Mouse (Mus musculus): ENCODE results near the gene Gm20425. TPM values are rescaled to one million over a fixed set of nuclear protein-coding genes. Genes with fewer than 3 reads are reported as not detected.
A peak's percentile ranks its signal among the peaks of the same experiment; 100 is the strongest.

The Gm20425 gene
- polyA plus RNA-seq, 1 experiment from 2014 or later, result 0.45 TPM

DNA sequence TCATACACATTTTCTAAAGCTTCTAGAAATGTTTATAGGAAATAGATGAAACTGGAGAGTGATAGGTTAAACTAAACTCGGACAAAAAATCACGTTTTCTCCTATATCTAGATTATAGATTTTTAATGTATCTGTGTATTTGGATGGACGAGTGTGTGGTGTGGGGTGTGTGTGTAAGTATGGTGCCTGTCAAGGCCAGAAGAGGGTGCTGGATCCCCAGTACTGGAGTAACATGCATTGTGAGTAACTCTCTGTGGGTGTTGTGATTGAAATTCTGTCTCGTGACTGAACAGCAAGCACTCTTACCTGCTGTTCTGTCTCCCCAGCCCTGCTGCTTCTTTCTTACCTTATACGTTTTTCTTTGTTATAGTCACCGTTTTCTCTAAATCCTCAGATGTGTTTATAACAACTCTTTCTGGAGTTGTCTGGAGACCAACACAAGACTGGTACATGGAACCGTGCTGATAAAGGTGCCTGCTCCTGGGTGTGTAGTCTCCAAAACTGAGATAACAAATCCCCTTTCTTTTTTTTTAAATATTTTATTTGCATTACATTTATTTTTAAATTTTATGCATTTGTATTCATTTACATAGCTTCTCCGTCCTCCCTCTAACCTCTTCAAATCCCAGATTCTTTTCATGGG, 16.5 kb upstream of the Gm20425 start:
- ATAC-seq (ENCODE audit: low read depth) (no peak), DNase-seq (ENCODE audit: low spot score) (no peak)
- Histone ChIP-seq H3K27me3 (replicated peaks; ENCODE audit: control insufficient read depth, insufficient read depth, low read length) (no peaks in the 10 kb centered on the region), H3K9me3 (ENCODE audit: control insufficient read depth, low read length) (no peaks in the 10 kb centered on the region), H3K4me3 (ENCODE audit: low read depth, low read length) (no peak overlapping the region), H3K36me3 (ENCODE audit: control insufficient read depth, insufficient read depth, low read length) (no peaks in the 10 kb centered on the region), H3K4me2 (ENCODE audit: low read depth, low read length) (no peak overlapping the region), H3K4me1 (ENCODE audit: control insufficient read depth, insufficient read depth, low read length) (no peaks in the 10 kb centered on the region), H3K9ac (ENCODE audit: low read depth, low read length) (no peak overlapping the region), H3K27ac (replicated peaks; ENCODE audit: low read depth, low read length) (no peak overlapping the region)
- 82% methylated on average over 8 of the region's 8 CpGs for WGBS

DNA sequence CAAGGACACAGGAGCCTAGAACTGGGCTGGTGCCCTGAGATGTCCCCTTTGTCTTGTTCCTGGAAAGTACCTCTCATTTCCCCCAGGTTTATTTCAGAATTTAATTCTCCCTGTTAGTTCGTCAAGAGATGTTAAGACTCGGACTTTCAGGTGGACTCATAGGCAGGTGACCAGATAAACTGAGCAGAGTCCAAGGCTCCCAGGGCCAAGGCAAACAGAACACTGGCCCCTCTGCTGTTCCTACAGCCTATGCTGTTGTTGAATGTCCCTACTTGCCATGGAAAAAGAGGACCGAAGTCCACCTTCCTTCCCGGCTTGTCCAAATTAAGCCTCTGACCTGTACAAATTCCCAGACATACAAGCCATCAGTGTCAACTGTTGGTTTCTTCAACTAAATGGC, 13.5 kb upstream of the Gm20425 start:
- Histone ChIP-seq H3K27me3 (replicated peaks; ENCODE audit: control insufficient read depth, insufficient read depth, low read length) (no peaks in the 10 kb centered on the region), H3K4me3 (ENCODE audit: low read depth, low read length) (no peak overlapping the region), H3K27ac (replicated peaks; ENCODE audit: low read depth, low read length) (no peak overlapping the region), H3K4me2 (ENCODE audit: low read depth, low read length) (no peak overlapping the region), H3K36me3 (ENCODE audit: control insufficient read depth, insufficient read depth, low read length) (no peaks in the 10 kb centered on the region), H3K9ac (ENCODE audit: low read depth, low read length) (no peak overlapping the region), H3K9me3 (ENCODE audit: control insufficient read depth, low read length) (no peaks in the 10 kb centered on the region), H3K4me1 (ENCODE audit: control insufficient read depth, insufficient read depth, low read length) (no peaks in the 10 kb centered on the region)
- DNase-seq (ENCODE audit: low spot score) (no peak), ATAC-seq (ENCODE audit: low read depth) (no peak)
- 92% methylated on average over 4 of the region's 4 CpGs for WGBS

DNA sequence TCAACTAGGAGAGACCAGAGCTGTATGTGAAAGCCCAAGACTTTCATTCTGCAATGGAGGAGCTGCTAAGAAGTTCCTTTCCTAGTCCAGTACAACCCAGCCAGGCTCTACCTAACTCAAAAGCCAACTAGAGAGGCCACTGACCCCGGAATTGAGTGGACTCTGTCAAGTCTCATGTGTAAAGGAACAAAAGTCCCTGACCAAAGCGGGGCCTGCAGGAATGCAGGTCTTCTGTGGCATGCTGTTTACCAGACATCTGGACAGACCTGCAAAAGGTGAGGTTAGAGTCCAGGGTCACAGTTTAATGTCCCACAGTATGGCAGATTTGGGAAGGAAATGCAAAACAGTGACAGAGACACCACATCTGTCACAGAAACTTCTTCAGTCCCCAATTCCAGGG, 11.1 kb upstream of the Gm20425 start:
- Histone ChIP-seq H3K4me2 (ENCODE audit: low read depth, low read length) (no peak overlapping the region), H3K36me3 (ENCODE audit: control insufficient read depth, insufficient read depth, low read length) (no peaks in the 10 kb centered on the region), H3K4me3 (ENCODE audit: low read depth, low read length) (no peak overlapping the region), H3K4me1 (ENCODE audit: control insufficient read depth, insufficient read depth, low read length) (no peaks in the 10 kb centered on the region), H3K27ac (replicated peaks; ENCODE audit: low read depth, low read length) (no peak overlapping the region), H3K9ac (ENCODE audit: low read depth, low read length) (no peak overlapping the region), H3K9me3 (ENCODE audit: control insufficient read depth, low read length) (no peaks in the 10 kb centered on the region), H3K27me3 (replicated peaks; ENCODE audit: control insufficient read depth, insufficient read depth, low read length) (no peaks in the 10 kb centered on the region)
- 75% methylated on average over 2 of the region's 2 CpGs for WGBS
- DNase-seq (ENCODE audit: low spot score), result no peak
- no peak for ATAC-seq (ENCODE audit: low read depth)

DNA sequence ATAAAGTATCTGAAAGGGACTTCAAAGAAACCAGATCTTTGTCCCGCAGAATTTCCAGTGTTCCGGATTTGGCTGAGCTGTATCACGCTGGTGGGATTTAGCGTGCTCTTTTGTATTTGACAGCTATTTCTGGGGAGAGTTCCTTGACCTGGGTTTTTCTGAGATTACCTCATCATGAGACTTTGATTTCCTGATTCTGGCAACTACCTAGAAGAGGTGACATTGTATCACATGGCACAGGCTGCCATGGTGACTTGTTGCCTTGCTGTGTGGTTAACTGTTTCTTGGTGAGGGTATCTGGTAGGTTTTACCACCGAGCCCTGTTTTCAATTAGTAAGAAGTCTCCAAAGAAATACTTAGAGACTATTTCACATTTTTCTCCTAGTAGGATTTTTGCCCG, 9.4 kb upstream of the Gm20425 start:
- no peak for ATAC-seq (ENCODE audit: low read depth)

DNA sequence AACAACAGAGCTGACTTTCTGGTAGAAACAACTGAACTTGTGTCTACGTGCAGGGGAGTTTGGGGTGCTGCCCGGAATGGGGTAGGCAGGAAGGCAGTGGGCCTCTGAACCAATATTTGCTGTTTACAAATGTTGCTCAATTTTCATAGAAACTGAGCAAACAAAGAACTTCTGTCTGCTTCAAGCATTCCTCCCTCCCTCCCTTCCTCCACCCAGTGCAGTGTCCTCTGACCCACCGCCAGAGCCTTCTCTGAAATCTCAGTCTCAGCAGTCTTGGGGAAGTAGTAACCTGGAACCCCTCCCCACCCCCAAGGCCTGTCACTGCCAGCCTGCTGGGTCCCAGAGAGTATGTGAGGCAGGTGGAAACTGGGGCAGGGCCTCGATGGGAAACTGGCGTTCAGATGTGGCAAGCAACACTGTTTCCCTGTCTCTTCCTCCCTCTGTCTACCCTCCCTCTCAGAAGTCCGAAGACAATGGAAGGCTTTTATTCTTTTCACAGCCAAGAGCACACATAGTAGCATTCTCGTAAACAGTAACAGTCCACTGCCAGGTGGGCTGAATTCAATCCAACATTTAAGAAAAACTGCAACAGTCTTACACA, 4.6 kb upstream of the Gm20425 start:
- Histone ChIP-seq H3K27ac (replicated peaks; ENCODE audit: low read depth, low read length) (peak overlapping the region; percentile 62), H3K27me3 (replicated peaks; ENCODE audit: control insufficient read depth, insufficient read depth, low read length) (no peaks in the 10 kb centered on the region), H3K4me1 (ENCODE audit: control insufficient read depth, insufficient read depth, low read length) (peaks cover 4% of the 10 kb centered on the region; the same call in 1 of the 2 replicates), H3K9ac (ENCODE audit: low read depth, low read length) (no peak overlapping the region), H3K4me2 (ENCODE audit: low read depth, low read length) (no peak overlapping the region), H3K36me3 (ENCODE audit: control insufficient read depth, insufficient read depth, low read length) (no peaks in the 10 kb centered on the region), H3K4me3 (ENCODE audit: low read depth, low read length) (no peak overlapping the region), H3K9me3 (ENCODE audit: control insufficient read depth, low read length) (no peaks in the 10 kb centered on the region)
- peak; percentile 79 for ATAC-seq (ENCODE audit: low read depth)
- WGBS, result 51% methylated on average over 7 of the region's 7 CpGs
- peak; percentile 52 for DNase-seq (ENCODE audit: low spot score)

More for the DNA sequence above, 9.4 kb upstream of the Gm20425 start:
- no peak overlapping the region for H3K4me2 ChIP-seq (ENCODE audit: low read depth, low read length)
- H3K9me3 ChIP-seq (ENCODE audit: control insufficient read depth, low read length), result no peaks in the 10 kb centered on the region
- H3K4me1 ChIP-seq (ENCODE audit: control insufficient read depth, insufficient read depth, low read length), result no peaks in the 10 kb centered on the region
- no peak for DNase-seq (ENCODE audit: low spot score)
- H3K27ac ChIP-seq (replicated peaks; ENCODE audit: low read depth, low read length), result no peak overlapping the region
- H3K36me3 ChIP-seq (ENCODE audit: control insufficient read depth, insufficient read depth, low read length), result no peaks in the 10 kb centered on the region
- no peaks in the 10 kb centered on the region for H3K27me3 ChIP-seq (replicated peaks; ENCODE audit: control insufficient read depth, insufficient read depth, low read length)
- WGBS, result 85% methylated on average over 6 of the region's 6 CpGs
- H3K4me3 ChIP-seq (ENCODE audit: low read depth, low read length), result no peak overlapping the region
- no peak overlapping the region for H3K9ac ChIP-seq (ENCODE audit: low read depth, low read length)

DNA sequence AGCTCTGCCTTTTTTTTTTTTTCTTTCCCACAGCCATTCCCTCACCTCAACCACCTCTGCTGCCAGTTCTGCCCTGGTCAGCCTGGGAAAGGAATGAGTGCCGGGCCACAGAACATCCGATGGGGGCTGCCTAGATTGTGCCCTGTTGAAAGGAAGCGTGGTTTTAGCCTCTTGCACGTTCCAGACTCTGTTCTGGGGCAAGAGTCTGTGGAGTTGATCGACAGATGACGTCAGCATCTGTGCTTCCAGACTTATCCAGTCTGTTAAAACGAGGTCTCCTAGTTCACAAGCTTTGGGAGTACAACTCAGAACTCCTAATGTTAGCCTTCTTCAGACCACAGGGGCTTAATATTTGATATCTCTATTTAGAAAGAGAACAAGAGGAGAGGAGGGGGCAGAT, 4.0 kb upstream of the Gm20425 start:
- 70% methylated on average over 7 of the region's 7 CpGs for WGBS
- no peak overlapping the region for H3K4me2 ChIP-seq (ENCODE audit: low read depth, low read length)
- peaks cover 4% of the 10 kb centered on the region; the same call in 1 of the 2 replicates for H3K4me1 ChIP-seq (ENCODE audit: control insufficient read depth, insufficient read depth, low read length)
- no peaks in the 10 kb centered on the region for H3K36me3 ChIP-seq (ENCODE audit: control insufficient read depth, insufficient read depth, low read length)
- no peaks in the 10 kb centered on the region for H3K9me3 ChIP-seq (ENCODE audit: control insufficient read depth, low read length)
- no peak overlapping the region for H3K4me3 ChIP-seq (ENCODE audit: low read depth, low read length)
- DNase-seq (ENCODE audit: low spot score) (peak; percentile 30), ATAC-seq (ENCODE audit: low read depth) (peak; percentile 31; the same call in 1 of the 2 replicates)
- H3K9ac ChIP-seq (ENCODE audit: low read depth, low read length), result no peak overlapping the region
- peak overlapping the region; percentile 62 for H3K27ac ChIP-seq (replicated peaks; ENCODE audit: low read depth, low read length)
- no peaks in the 10 kb centered on the region for H3K27me3 ChIP-seq (replicated peaks; ENCODE audit: control insufficient read depth, insufficient read depth, low read length)

DNA sequence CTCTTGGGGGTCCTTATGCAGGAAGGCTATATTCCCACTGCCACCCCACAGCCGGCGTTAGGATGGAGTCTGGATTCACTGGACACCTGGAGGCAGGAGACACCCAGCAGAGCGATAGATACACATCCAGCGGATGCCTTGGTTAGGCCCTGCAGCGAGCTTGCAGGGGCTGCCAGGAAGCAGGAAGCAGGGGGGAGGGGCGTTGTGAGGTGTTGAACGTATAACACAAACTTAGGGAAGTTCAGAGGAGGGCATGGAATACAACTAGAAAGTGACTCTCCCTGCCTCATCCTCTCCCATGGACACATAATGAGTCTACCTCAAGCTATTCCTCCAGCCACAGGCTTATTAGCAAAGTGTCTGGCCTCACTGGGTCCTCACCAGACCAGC, 2.9 kb upstream of the Gm20425 start:
- 59% methylated on average over 7 of the region's 7 CpGs for WGBS
- peaks cover 4% of the 10 kb centered on the region; the same call in 1 of the 2 replicates for H3K4me1 ChIP-seq (ENCODE audit: control insufficient read depth, insufficient read depth, low read length)
- H3K4me2 ChIP-seq (ENCODE audit: low read depth, low read length), result no peak overlapping the region
- H3K27ac ChIP-seq (replicated peaks; ENCODE audit: low read depth, low read length), result no peak overlapping the region
- DNase-seq (ENCODE audit: low spot score), result peak; percentile 13
- no peak for ATAC-seq (ENCODE audit: low read depth)
- H3K4me3 ChIP-seq (ENCODE audit: low read depth, low read length), result no peak overlapping the region
- no peaks in the 10 kb centered on the region for H3K9me3 ChIP-seq (ENCODE audit: control insufficient read depth, low read length)
- H3K27me3 ChIP-seq (replicated peaks; ENCODE audit: control insufficient read depth, insufficient read depth, low read length), result no peaks in the 10 kb centered on the region
- H3K36me3 ChIP-seq (ENCODE audit: control insufficient read depth, insufficient read depth, low read length), result no peaks in the 10 kb centered on the region
- no peak overlapping the region for H3K9ac ChIP-seq (ENCODE audit: low read depth, low read length)

DNA sequence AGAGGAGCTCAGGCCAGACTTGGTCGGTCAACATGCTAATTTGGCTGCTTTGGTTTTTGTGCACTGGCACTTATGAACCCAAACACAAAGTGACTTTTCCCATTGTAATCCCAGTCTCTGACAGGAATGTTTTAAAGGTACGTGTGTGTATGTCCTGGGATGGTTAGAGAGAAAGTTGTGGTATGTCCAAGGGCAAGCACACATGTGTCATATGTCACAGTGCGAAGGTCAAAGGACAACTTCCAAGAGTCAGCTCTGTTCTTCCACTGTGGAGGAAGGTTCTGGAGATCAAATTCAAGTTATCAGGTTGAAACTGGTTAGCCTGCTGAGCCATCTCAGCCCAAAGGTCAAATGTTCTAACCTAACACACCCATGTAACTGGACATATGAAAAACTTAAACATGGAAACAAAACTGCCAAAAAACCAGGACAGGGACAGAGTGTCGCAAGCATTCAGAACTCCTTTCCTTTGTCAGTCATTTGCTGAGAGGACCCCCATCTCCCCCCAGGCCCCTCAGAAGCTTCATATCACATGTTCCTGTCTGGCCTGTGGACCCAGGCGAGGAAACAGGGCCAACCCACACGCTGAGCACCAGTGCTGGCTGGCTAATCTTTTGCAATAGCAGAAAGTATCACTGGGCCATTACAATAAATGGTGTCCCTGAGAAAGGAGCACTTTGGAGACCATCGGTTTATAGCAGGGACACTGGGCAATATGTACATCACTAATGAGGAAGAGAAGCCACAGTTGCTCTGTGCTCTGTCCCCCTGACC, 2.3 kb upstream of the Gm20425 start:
- peaks cover 4% of the 10 kb centered on the region; the same call in 1 of the 2 replicates for H3K4me1 ChIP-seq (ENCODE audit: control insufficient read depth, insufficient read depth, low read length)
- no peaks in the 10 kb centered on the region for H3K27me3 ChIP-seq (replicated peaks; ENCODE audit: control insufficient read depth, insufficient read depth, low read length)
- whole genome bisulfite sequencing, result 90% methylated on average over 7 of the region's 7 CpGs
- no peak overlapping the region for H3K4me3 ChIP-seq (ENCODE audit: low read depth, low read length)
- no peaks in the 10 kb centered on the region for H3K9me3 ChIP-seq (ENCODE audit: control insufficient read depth, low read length)
- ATAC-seq (ENCODE audit: low read depth), result no peak
- H3K27ac ChIP-seq (replicated peaks; ENCODE audit: low read depth, low read length), result no peak overlapping the region
- no peak for DNase-seq (ENCODE audit: low spot score)
- H3K36me3 ChIP-seq (ENCODE audit: control insufficient read depth, insufficient read depth, low read length), result no peaks in the 10 kb centered on the region
- H3K4me2 ChIP-seq (ENCODE audit: low read depth, low read length), result no peak overlapping the region
- H3K9ac ChIP-seq (ENCODE audit: low read depth, low read length), result no peak overlapping the region

Data from embryonic facial prominence, embryonic 14.5 days (tissue).